Mouse (Mus musculus): ENCODE results near the gene Rbbp7.

Rbbp7 gene

GRCm38 (mm10) chrX:162760115-162760942 lies at the start of gene Rbbp7:
Gene Rbbp7 (plus strand): TSS chrX:162760402.
- peak; percentile 84 to 87 for DNase-seq

- DNase-seq, result peak in 1 of 2 experiments; percentile 31
These were observed 42.4 kb upstream of the Rbbp7 start for GRCm38 (mm10) chrX:162717837-162718236.

DNA sequence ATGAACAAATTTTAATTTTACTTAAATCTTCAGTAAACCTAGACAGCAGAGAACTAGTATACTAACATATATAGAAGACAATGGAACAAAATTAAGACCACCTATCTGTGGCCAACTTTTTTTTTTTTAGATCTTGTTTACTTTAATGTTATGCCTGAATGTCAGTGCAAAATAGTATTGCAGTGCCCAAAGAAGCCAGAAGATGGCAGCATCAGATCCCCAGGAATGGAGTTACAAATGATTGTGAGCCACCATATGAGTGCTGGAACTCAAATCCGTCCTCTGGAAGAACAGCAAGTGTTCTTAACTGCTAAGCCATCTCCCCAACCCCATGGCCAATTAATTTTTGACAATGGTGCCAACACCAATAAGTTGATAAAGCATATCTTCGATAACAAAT lies 40.6 kb upstream of the Rbbp7 start:
- DNase-seq, result peak in 1 of 2 experiments; percentile 44

DNA sequence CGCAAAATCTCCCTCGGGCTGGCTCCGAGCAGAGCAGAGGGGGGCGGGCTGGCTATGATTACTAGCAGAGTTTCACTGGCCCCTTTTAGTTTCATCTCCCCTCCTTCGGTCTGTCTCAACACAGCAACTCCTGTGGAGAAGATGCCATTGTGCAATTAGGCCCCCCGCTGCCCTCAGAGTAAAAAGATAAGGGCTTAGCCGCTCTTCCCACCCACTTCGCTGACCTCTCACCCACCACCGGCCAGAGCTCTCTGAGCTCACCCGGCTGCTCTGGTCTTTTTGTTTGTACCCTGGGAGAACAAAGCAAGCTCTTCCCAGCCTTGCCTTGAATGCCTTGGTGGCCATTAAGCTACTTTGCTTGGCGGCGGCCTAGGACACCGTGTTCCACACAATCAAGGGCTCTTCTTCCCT lies 32.8 kb upstream of the Rbbp7 start:
- DNase-seq, result no peak

GRCm38 (mm10) chrX:162727795-162728194 lies 32.4 kb upstream of the Rbbp7 start:
- DNase-seq, result no peak

- no peak for DNase-seq
These were observed 32.0 kb upstream of the Rbbp7 start for GRCm38 (mm10) chrX:162728228-162728627.

- DNase-seq, result no peak
These were observed 30.2 kb upstream of the Rbbp7 start for GRCm38 (mm10) chrX:162730031-162730430.

DNA sequence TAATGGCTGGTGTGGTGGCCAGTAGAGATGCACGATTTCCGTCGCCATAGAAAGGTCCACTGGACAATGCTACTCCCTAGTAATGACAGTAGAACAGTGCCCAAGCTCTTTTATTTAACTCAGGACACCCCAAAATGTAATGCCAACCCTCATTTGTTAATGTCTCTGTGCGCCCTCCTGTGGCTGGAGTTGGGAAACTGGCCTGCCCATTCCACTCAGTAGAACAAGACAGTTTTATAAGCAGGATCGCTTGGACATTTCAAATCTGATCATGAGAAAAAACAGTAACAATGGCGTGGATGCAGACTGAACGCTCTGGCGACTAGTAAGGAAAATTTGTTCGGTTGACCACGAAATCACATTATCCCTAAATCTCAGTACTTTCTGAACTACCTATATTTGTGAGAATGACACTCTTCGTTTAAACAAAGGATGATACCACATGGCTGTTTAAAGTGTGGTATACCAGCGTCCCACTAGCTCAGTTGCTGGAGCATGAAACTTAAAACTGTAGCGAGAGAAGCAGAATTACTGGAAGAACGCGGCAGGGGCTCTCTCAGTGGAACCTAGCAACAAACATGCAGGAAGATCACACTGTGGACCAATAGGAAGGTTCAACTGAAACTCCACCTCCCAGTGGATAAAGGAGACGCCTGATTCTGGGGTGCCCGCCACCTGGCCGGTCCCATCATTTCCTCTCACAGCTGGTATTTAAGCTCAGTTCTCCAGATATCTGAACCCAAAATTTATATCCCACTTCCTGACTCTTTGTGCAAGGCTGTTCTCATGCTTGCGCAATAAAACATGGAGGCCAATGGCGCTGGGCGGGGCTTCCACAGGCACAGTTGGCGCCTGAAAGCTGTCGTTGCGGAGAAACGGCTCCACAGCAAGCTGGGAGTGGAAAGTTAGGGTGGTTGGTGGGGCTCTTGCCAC lies 24.9 kb upstream of the Rbbp7 start:
- DNase-seq, result peak; percentile 23 to 53

- no peak for DNase-seq
These were observed 24.0 kb upstream of the Rbbp7 start for GRCm38 (mm10) chrX:162736140-162736659.

GRCm38 (mm10) chrX:162748696-162749420 lies 11.3 kb upstream of the Rbbp7 start:
- DNase-seq, result no peak

DNA sequence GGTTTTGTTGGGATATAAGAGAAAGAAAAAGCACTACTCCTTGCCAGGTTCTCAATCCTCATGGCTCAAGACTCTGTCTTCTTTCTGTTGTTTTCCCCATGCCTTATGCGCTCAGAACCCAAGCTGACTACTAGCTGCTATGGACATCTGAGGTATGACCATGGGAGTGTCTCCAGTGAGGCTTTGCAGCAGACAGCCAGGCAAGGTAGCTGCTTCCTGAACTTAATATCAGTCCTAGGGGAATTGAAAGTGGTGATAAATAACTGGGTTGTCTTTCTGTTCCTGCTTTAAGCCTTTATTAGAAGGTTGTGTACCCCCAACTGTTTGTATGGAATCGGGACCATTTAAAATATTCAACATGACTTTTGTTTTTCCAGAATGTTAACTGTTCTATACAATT lies 7.8 kb upstream of the Rbbp7 start:
- DNase-seq, result no peak

GRCm38 (mm10) chrX:162754314-162754713 lies 5.9 kb upstream of the Rbbp7 start:
- DNase-seq, result no peak

DNA sequence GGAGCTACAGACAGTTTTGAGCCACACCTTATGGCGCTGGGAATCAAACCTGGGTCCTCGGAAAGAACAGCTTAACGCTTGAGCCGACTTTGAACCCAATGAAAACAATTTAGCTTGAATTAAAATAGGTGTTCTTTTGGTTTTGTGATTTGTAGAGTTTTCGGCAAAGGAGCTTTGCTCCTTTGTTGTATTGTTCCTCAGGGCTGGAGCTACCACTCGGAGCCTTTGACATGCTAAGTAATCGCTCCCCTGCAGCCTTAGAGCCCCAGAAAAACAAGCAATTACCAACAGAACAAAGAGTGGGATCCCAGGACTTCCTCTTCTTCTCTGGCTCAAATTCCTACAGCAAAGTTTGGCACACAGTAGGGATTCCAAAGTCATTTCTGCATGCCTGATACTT lies 4.1 kb upstream of the Rbbp7 start:
- no peak for DNase-seq

- peak in 1 of 2 experiments; percentile 25 for DNase-seq
These were observed 719 bp upstream of the Rbbp7 start for GRCm38 (mm10) chrX:162759251-162760114.

DNA sequence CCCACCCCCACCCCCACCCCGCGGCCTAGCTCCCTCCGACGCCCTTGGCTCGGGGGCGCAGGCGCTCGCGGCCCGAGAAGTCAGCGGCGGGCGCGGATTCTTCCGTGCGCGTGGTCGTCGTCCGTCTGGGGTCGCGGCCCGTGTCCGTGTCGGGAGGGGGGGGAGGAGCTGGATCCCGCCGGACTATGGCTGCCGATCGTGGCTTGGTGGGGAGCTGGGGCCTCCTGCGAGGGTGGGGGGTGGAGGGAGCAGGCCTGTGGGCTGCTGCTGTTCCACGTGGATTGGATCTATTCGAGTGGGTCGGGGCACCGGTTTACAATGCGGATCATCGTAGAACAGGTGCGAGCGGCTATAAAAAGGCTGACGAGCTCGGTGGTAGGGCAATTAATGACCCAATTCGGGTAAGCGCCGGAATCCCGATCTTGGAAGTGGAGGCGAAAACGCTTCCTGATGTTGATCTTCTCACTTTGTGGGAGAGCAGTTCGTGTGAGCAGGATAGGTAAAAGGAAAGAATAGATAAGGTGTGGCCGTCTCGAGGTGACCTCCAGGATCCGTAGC lies 835 bp downstream of the Rbbp7 start:
- DNase-seq, result no peak

DNA sequence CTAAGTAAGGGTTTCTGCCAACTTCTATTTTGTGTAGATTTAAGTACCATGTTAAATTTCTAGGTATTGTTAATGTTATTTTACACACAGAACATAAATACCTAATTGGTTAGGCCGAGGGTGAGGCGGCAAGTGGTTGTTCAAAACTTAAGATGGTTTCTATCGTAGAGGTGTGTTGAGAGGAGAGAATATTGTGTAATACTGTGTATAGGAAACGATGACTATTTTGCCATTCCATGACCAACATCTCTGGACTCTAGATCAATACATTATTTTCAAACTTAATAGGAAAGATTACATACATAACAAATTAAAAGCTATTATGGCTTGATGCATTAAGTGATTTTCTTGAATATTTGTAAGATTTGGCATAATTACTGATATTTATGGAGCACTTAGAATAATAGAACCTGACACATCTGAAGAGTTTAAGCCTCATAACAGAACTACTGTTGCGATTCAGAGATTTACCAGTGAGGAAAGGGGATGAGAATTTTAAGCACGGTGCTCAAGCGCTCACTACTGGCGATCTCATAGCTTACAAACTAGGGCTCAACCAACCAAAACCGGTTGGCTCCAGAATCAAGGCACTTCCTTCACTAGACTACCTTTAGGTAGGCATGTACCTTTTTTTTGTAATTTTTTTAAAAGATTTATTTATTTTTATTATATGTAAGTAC lies 1.7 kb downstream of the Rbbp7 start:
- DNase-seq, result no peak

DNA sequence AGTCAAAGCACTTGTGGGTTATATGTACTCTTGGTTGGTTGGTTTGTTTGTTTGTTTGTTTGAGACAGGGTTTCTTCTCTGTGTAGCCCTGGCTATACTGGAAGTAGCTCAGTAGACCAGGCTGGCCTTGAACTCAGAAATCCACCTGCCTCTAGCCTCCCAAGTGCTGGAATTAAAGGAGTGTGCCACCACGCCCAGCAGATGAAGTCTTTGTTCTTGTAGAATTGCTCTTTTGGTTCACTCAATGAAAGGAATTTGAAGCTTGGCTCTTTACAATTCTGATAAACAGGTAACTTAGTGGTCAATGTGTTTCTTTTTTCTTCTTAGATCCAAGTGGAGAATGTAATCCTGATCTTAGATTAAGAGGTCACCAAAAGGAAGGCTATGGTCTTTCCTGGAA lies 10.5 kb downstream of the Rbbp7 start:
- no peak for DNase-seq

GRCm38 (mm10) chrX:162788372-162788771 lies 28.2 kb downstream of the Rbbp7 start:
- DNase-seq, result no peak

- DNase-seq, result peak in 1 of 2 experiments; percentile 7
These were observed 31.2 kb downstream of the Rbbp7 start for GRCm38 (mm10) chrX:162791392-162791791.

GRCm38 (mm10) chrX:162800371-162800770 lies 40.2 kb downstream of the Rbbp7 start:
- DNase-seq, result peak; percentile 6 to 41

- no peak for DNase-seq
These were observed 67.8 kb downstream of the Rbbp7 start for GRCm38 (mm10) chrX:162828016-162828415.

All from spleen, adult 18-20 months (tissue).